Mouse (Mus musculus) gastrocnemius, postnatal 36 days (tissue): ENCODE data around the gene Steap2. TPM values are rescaled to one million over a fixed set of nuclear protein-coding genes. Genes with fewer than 3 reads are reported as not detected.

Source experiments
- DNase-seq, 2 experiments: peaks; one replicate each; pipeline ENCODE4 v3.0.0; 2022
- intact Hi-C: fragments of 180-260 bp; cut with DNase I; formaldehyde crosslinking; loops from one replicate; pipeline ENCODE4 v1.15.1; 2025
- total RNA-seq, 2 experiments: library from RNA; stranded (reverse); gene quantifications; 2 replicates each; pipeline ENCODE4 v1.2.3; 2021

Gene Steap2
- total RNA-seq, 2 experiments from 2014 or later: 0.30 to 0.71 TPM

DNA sequence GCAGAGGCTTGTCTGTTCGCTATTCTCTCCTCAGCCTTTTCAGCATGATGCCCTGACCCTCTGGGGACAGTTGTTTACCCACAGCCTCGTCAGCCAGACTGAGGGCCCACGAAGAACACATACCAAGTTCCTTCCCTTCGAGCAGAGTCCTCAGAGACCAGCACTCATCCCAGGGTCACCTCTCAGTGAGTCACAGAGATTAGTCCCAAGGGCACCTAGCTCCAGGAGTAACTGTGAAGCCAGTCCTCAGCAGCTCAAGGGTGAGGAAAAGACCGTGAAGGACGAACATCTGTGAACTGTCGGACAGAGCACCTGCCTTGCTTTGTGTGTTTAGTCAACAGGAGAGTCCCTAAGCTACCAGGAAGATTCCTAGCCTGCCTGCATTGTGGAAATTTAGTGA is 25.5 kb downstream of the Steap2 start:
- no peak for DNase-seq
- intact Hi-C loops: no loop called here

DNA sequence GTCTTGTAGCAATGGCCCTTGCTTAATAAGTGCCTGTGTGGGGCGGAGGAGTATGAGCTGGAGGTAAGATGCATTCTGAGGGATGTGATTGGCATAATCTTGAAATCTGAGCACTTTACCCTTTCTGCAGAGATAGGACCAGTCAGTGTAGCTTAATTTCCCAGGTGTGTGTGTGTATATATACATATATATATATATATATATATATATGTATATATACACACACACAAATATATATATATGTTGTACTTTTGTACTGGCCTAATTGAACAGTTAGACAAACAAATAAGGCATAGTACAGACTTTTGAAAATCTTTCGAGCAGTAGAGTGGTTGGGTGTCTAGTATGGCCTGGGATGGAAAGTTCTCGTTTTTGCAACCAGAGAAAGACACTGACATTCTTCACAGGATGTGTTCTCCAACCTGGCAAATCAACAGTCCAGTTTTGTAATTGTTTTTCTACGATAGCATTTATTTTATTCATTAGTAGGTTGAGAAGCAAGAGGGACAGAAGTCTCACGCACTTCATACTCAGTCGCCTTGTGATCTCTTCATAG is 29.9 kb downstream of the Steap2 start:
- intact Hi-C loops: no loop called here
- no peak for DNase-seq

DNA sequence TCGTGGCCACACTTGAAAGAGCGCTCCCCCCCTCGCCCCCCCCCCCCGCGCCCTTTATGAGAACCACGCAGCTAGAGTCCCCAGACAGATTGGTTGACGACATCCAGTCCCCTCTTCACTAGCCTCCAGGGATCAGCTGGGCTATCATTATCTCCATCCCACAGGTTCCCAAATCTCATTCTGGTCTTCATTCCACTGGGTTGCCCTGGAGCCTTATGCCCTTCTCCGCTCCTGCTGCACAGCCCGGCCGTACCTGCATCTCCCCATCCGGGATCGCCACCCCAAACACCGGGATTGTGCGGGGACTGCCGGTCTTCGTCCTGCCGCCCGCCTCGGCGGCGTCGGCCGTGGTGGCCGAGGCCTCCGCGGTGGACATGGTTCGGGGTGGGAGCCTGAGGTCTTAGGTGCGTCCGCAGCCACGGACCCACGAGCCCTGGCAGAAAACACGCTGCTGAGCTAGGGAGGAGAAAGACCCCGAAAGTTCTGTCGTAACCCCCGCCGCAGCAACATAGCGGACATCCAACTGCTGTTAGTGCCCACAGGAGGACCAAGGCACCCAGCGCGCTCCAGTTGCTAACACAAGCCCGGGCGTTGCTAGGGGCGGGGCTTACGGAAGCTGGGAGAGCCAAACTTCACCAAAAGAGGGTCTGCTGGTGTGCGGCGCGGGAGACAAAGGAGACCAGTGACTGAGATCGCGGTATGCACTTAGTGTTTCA is 30.6 kb downstream of the Steap2 start, which contains the start of gene Cfap69:
TSS of gene Cfap69 (minus strand) at position 585 of the 716 bp plus-strand sequence.
- intact Hi-C loops: no loop called here
- peak; percentile 39 to 51 for DNase-seq

DNA sequence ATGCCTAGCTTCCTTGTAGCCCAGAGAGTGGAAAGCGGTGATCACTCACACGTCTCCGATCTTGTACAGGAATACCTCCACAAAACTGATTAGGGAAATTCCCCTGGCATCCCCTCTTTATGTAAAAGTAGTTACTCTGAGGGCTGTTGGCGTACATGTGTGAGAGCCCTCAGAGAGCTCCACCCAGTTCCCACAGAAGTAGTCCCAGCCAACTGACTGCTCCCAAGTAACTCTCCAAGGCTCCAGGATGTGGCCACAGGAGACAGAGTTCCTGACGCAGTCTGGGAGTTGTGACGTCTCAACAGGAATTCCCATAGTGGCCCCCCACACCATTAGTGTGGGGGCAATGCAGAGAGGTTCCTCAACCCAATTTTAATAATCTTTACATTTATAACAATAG is 31.3 kb downstream of the Steap2 start:
- intact Hi-C loops: no loop called here
- DNase-seq: no peak

DNA sequence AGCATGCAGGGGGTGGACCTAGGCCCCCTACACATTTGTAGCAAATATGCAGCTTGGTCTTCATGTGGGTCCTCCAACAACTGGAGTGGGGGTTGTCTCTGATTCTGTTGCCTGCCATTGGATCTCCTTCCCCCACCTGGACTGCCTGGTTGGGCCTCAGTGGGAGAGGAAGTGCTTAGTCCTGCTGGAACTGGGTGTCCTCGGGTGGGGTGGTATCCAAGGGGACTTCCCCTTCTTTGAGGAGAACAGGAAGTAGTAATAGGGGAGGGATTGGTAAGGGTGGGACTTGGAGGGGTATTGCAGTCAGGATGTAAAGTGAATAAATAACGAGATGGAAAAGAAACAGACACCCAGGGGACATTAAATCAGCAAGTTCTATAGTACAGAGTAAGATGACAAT is 35.7 kb downstream of the Steap2 start:
- DNase-seq: no peak

DNA sequence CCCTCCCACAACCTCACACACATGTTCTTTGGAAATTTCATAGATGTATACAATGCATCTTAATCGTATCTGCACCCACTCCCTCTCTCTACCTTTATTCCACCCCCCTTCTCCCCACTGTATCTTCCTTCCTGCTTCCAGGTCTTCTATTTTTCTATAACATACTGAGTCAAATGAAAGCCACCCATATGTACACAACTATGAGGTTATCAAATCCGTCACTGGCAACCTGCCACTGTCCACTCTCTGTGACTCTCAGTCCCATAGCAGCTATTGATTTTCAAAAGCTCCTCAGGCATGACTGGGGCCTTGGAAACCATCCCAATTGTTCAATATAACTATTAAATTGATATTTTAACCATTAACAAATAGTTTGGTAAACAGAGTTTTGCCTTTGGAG is 36.4 kb downstream of the Steap2 start:
- intact Hi-C loops: no loop called here
- no peak for DNase-seq

More for the DNA sequence above, 35.7 kb downstream of the Steap2 start:
- intact Hi-C loops: no loop called here

DNA sequence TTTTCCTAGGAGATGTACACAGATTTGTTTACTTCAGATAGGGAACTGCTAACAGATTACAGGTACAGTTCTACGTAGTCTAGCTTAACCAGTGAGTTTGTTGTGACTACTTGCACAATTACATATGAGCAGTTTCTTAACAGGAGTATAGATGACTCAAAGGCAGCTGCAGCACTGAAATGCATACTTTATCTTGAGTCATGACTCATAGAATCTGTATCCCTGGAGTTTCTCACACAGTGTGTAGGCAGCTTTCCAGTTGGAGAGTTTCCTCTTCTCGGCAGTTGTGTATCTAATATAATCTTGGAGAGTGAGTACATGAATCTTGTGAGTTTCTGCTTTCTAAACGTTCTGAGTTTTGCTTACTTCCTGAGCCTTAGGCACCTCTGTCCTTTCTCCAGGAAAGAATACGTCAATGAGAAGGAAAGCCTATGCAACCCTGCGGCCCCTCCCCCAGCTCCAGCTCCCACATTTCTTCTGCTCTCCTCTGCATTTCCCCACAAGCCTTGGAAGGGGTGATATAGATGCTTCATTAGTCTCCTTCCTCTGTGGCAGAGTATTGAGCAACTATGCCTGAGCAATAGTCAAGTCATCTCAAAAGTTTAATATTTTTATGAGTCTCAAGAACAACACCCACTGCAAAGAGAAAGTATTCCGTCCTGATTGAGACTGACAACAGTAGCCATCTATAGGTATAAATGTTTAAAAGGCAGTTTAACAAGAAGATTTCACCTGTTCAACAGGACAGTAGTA is 45.4 kb downstream of the Steap2 start:
- intact Hi-C loops: loop anchor here (10.0 kb wide), 1 partner anchor 144 kb away; no protein-coding TSS in a partner anchor
- no peak for DNase-seq

DNA sequence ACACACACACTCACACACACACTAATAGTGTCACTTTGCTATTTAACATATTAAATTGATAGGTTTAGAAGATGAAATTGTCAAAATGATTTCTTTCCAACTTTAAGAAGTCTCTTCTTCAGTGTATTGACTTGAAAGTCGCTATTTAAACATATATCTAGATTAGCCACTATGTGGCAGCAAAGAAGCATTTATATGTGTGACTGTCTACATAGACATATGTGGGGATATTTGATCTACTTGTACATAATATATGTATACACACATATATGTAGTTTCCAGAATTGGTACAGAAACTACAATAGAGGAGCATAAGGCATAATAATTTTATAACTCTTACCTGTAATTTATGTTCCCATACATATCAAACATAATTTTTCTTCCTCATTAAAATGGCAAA is 48.2 kb downstream of the Steap2 start:
- intact Hi-C loops: loop anchor here (10.0 kb wide), 1 partner anchor 141 kb away; no protein-coding TSS in a partner anchor
- DNase-seq: no peak

DNA sequence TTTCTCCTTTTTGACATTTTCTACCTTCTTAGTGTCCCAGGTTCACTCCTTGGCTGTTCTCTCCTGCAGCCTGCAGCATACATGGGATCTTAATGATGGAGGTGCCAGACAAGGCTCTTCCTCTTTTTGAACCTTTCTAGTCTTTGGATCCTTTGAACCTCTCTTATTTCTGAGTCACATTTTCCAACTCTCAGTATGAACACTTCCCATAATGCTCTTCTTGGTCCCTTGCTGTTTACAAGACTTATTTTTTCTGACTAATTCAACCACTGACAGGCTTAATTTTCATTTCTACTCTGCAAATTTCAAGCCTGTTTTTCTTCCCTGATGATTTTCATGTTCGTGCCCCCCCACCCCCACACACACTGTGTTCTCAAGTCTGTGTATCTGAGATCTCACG is 55.9 kb downstream of the Steap2 start:
- no peak for DNase-seq
- intact Hi-C loops: no loop called here

DNA sequence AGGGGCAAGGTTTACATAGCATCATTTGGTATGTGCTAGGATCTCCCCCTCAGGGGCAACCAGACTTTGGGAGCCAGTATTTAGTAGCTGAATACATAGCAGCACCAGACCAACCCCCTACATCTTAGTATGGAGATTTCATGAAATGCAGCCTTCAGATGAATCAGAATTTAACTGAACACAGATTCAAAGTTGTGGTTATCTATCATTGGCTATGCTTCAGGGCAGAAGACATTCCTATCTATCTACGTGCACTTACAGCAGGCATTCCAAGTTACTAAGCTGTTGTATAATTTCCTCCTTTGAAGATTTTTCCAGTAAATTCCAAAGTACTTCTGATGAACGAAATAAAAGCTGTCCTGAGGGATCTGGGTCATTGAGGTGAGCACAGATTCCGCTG is 68.9 kb downstream of the Steap2 start:
- intact Hi-C loops: no loop called here
- no peak for DNase-seq

DNA sequence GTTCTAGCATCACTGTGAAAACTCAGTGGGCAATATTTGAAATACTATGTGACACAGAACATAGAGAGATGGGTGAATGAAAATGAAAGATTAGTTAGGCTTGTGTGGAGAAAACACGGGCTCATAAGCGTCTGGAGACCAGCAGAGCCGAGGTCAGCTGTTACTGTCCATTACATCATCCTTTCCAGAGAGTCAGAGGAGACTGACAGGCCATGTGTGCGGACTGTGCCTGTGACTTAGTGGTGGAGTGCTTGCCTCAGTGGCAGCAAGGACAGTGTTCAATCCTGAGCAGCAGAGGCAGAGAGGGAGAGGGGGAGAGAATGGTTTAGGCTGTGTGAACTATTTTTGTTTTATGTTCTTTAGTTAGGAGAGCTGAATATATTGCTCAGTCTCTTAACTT is 76.0 kb downstream of the Steap2 start:
- intact Hi-C loops: no loop called here
- no peak for DNase-seq

Other genes with a start within 250 kb of the Steap2 start
- gene 1700015F17Rik, start 215.4 kb downstream of the Steap2 start, total RNA-seq: not detected
- 10 to 100 TPM; 12.3 to 14.2 TPM for gene Cldn12, start 179.6 kb downstream of the Steap2 start, total RNA-seq
- 1 to 10 TPM; 5.0 to 6.0 TPM for gene Gtpbp10, start 135.0 kb downstream of the Steap2 start, total RNA-seq
- not detected for gene Gm8773, start 120.8 kb downstream of the Steap2 start, total RNA-seq
- gene Cfap69, start 30.3 kb downstream of the Steap2 start, total RNA-seq: under 1 TPM in 1 of 2 experiments, not detected in 1; 0.41 TPM
- gene Steap1, start 54.7 kb upstream of the Steap2 start, total RNA-seq: not detected